Mouse (Mus musculus) v-Abl transformed pro-B cells (cell line): ENCODE measurements around the gene Usp46.

Experiments used
- in situ Hi-C, 2 experiments: fragments of 400-800 bp; cut with MboI; formaldehyde crosslinking; loops; one replicate each; pipeline ENCODE4 v1.15.1; 2025; ENCODE audit not compliant: unreplicated experiment in 2 of 2

Usp46 gene

GRCm38 (mm10) chr5:74077959-74078358 is 9.7 kb upstream of the Usp46 start:
- in situ Hi-C loops, result loop anchor here (25.0 kb wide), 2 partner anchors 959 to 1916 kb away; partner anchors contain the start of genes Chic2 (in 2 of the 2) and Commd8 (in 1 of the 2)

- in situ Hi-C loops, result loop anchor here (25.0 kb wide), 2 partner anchors 961 to 1914 kb away; partner anchors contain the start of genes Chic2 (in 2 of the 2) and Commd8 (in 1 of the 2)
These were observed 8.5 kb upstream of the Usp46 start for GRCm38 (mm10) chr5:74076759-74077158.

DNA sequence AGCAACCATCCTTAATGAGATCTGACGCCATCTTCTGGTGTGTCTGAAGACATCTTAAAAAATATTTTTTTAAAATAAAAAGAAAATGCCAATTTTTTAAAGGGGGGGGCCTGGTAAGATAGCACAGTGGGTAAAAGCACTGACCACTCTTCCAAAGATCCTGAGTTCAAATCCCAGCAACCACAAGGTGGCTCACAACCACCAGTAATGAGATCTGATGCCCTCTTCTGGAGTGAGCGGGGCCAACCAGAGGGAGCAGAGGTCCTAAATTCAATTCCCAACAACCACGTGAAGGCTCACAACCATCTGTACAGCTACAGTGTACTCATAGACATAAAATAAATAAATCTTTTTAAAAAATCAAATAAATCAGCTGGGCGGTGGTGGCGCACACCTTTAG is 2.3 kb upstream of the Usp46 start:
- in situ Hi-C loops, result loop anchor here in 1 of 2 experiments (25.0 kb wide), 1 partner anchor 583 kb away; the partner anchor contains the start of gene Dcun1d4

DNA sequence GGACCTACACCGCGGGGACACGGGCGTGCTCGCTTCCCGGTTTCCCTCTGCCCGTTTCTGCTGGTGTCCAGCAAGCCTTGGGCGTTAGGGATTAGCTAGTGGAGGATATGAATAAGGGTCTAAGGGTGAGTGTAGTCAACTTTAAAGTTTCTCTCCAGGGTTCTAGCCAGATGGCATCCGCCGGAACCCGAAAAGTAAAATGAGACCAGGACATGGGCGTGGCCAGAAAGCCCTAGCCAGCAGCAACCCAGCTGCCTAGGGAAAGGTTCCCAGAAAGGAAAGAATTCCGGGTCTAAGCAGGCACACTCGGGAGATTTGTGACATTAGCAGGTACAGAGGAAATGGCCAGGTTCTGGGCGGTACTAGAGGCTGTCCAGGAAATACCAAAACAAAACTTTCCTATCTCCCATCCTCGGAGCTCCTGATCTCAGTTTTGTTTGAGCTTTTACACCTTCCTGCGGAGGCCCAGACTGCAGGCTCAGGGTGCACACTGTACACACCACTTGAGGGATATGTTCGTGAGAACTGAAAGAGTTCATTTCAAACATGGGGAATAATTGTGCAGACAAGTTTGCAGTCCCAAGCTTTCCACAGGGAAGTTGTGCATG is 587 bp upstream of the Usp46 start:
- in situ Hi-C loops, result loop anchor here in 1 of 2 experiments (25.0 kb wide), 1 partner anchor 582 kb away; the partner anchor contains the start of gene Dcun1d4

DNA sequence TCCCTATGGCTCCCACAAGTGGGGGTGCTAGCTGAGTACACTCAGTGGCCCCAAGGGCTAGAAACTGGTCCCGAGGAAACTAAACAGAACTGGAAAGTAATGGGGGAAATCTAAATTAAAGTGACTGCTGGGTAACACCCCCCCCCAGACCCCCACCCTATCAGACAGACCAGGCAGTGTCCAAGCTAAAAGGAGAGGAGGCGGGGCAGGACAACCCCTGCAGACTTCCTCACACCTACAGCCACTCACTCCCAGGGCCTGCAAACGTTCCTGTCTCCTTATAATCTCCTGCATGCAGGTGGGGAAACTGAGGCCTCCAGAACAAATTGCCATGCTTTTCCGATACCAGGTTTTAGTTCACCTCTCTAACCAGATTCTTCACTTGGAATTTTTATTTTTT is 885 bp downstream of the Usp46 start:
- in situ Hi-C loops, result loop anchor here in 1 of 2 experiments (25.0 kb wide), 1 partner anchor 580 kb away; the partner anchor contains the start of gene Dcun1d4

DNA sequence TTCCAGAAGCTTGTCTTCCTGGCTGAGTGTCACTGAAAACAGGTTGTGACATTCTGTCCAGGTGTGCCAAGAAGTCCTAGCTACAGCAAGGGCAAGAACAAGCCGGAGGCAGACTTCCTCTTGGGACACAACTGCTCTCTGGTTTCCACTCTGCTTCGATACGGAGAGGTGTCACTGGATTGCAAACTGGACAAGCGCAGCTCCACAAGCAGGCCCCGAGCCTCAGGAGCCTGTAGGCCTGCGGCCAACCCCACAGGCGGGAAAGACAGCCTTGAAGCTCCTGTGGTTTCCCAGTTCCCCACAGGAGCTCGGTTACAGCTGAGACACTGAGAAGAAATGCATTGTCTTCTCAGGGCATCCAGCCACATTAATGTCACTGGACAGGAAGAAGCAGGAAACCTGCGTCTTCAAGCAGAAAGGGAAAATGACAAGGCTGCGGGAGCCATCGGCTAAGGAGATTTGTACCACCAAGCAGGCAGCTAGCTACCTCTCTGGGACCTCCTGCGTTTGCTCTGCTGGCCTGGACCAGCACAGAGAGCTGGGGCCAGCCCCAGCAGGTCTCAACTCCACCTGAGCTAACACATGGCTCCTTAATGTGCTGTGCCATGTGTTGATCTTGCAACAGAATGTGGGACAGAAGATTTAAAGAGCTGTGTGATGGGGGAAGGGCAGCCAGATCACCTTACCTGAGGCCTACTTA is 1.7 kb downstream of the Usp46 start:
- in situ Hi-C loops, result loop anchor here in 1 of 2 experiments (25.0 kb wide), 1 partner anchor 579 kb away; the partner anchor contains the start of gene Dcun1d4

GRCm38 (mm10) chr5:74065565-74066275 is 2.5 kb downstream of the Usp46 start:
- in situ Hi-C loops, result loop anchor here in 1 of 2 experiments (25.0 kb wide), 1 partner anchor 578 kb away; the partner anchor contains the start of gene Dcun1d4

DNA sequence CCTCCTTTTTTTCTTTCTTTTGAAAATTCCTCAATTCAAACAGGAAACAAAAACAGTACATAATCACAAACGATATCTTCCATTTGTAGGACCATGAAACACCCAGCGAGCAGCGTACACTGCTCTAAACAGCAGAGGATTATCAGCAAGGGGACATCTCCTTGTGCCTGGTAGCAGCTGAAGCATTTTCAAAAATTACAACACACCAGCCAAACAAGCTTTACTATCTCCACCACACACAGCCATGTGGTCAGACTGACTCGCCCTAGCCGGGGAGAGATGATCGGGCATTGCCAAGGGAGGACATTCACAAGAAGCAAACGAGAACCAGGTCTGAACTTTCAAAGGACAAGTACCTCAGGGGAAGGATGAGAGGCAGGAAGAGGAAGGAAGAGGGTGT is 3.4 kb downstream of the Usp46 start:
- in situ Hi-C loops, result loop anchor here in 1 of 2 experiments (25.0 kb wide), 1 partner anchor 578 kb away; the partner anchor contains the start of gene Dcun1d4

- in situ Hi-C loops, result loop anchor here in 1 of 2 experiments (25.0 kb wide), 1 partner anchor 576 kb away; the partner anchor contains the start of gene Dcun1d4
These were observed 4.9 kb downstream of the Usp46 start for GRCm38 (mm10) chr5:74063226-74063747.

- in situ Hi-C loops, result loop anchor here in 1 of 2 experiments (25.0 kb wide), 1 partner anchor 575 kb away; the partner anchor contains the start of gene Dcun1d4
These were observed 6.0 kb downstream of the Usp46 start for GRCm38 (mm10) chr5:74062266-74062665.

- in situ Hi-C loops, result loop anchor here in 1 of 2 experiments (25.0 kb wide), 1 partner anchor 574 kb away; the partner anchor contains the start of gene Dcun1d4
These were observed 6.7 kb downstream of the Usp46 start for GRCm38 (mm10) chr5:74061408-74062047.

- in situ Hi-C loops, result loop anchor here in 1 of 2 experiments (25.0 kb wide), 1 partner anchor 565 kb away; the partner anchor contains the start of gene Dcun1d4
These were observed 15.9 kb downstream of the Usp46 start for GRCm38 (mm10) chr5:74052171-74052909.

DNA sequence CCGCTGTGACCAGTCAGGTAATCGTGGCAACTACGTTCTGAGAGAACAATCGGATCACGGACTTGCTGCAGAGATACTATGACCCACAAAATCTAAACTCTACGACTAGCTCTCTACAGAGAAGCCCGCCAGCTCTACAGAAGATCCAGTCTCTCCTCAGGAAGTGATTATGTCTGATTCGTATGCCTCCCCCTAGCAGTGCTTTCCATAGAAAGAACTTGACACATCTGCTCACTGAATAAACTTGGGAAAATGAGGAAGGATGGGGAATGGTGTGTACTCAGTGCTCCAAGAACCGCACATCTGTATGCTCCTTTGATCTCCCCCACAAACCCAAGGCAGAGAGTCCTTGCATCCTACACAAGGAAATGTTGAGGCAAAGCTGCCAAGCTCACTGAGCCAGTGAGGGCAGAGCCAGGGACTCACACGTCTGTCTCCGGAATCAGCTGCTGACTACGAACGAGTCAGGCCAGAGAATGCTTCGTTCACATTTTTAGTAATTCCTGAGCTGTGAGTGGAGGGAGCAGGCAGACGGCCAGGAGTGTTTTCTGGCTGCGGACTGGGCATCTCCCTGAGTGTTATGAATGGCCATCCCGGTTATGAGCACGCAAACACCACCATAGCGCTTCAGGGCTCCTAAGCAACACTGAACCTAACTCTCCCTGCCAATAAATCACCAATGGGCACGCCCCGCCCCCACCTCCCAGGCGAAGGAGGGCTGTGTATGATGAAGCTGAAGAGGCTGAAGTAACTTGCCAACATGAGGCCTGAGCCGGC is 16.6 kb downstream of the Usp46 start:
- in situ Hi-C loops, result loop anchor here in 1 of 2 experiments (25.0 kb wide), 1 partner anchor 564 kb away; the partner anchor contains the start of gene Dcun1d4

DNA sequence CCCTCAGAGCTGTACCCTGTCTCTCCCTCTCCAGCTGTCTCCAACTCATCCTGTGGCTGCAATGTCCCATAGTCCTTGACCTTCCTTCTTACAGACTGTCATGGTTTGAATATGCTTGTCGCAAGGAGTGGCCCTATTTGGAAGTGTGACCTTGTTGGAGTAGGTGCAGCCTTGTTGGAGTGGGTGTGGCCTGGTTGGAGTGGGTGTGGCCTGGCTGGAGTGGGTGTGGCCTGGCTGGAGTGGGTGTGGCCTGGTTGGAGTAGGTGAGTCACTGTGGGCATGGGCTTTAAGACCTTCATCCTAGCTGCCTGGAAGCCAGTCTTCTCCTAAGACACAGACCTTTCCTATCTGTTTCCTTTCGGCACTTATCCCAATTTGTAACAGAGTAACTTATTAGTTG is 17.3 kb downstream of the Usp46 start:
- in situ Hi-C loops, result loop anchor here in 1 of 2 experiments (25.0 kb wide), 1 partner anchor 564 kb away; the partner anchor contains the start of gene Dcun1d4

GRCm38 (mm10) chr5:74048846-74049495 is 19.3 kb downstream of the Usp46 start:
- in situ Hi-C loops, result no loop called here

DNA sequence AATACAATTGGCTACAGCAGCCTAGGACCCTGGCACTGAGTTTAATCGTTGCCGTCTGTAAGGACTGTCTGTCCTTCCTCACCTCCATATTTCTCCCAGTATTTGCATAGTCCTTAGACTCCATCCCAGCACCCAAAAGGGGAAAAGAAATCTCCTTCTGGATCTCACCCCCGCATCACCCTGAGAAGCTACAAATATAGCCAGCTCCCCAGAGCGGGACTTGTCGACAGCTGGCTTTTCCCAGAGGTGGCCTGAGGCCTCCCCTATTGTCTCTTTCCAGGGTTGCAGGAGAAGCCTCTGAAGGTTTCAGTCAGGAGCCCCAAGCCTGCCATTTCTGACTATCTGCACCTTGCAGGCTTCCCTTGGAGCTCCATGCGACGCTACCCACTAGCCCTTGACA is 23.6 kb downstream of the Usp46 start:
- in situ Hi-C loops, result no loop called here

DNA sequence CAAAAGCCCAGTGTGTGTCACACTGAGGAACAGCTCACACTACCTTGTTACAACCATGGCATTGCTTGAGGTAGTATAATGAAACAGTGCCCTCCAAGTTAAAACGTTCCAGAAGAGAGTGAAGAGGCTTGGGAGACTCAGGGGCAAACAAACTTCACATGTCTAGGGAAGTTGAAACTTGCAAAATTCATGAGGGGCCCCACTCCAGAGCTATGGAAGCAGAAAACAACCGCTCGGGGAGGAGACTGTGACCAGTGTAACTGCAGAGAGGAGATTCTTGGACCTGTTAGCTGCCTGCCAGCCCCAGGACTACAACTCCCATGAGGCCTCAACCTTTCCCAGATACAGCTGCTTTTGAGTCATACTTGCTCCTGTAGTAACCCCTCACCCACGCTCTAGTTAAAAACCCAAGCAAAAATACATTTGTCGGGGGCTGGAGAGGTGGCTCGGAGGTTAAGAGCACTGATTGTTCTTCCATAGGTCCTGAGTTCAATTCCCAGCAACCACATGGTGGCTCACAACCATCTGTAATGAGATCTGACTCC is 25.4 kb downstream of the Usp46 start:
- in situ Hi-C loops, result no loop called here
